Mouse (Mus musculus) cerebellum, adult 2 months (tissue): ENCODE data around the gene Selenoo.

ENCODE experiments used
- CTCF ChIP-seq: fragments of 200-500 bp; IDR thresholded peaks from 2 replicates; pipeline ENCODE4 v1.5.1; 2011; ENCODE audit warnings: low read depth, mild to moderate bottlenecking, control low read depth, low read length, moderate library complexity, borderline replicate concordance; ENCODE audit not compliant: insufficient read depth
- POLR2A ChIP-seq: fragments of 200-500 bp; IDR thresholded peaks from 2 replicates; pipeline ENCODE4 v1.6.1; 2011; ENCODE audit warnings: low read length, control low read depth, borderline replicate concordance; ENCODE audit not compliant: insufficient read depth

GRCm38 (mm10) chr15:89147456-89147855, 58.6 kb downstream of the Selenoo start:
- no peak for TF ChIP-seq CTCF
- TF ChIP-seq POLR2A = no peak
